Mouse (Mus musculus): ENCODE measurements at regions not wholly inside any gene's neighbourhood (a gene's known extent, or its start where the extent isn't known, plus 50 kb on each side); places are given as distances from the start of the nearest gene placed in this dataset.

DNA sequence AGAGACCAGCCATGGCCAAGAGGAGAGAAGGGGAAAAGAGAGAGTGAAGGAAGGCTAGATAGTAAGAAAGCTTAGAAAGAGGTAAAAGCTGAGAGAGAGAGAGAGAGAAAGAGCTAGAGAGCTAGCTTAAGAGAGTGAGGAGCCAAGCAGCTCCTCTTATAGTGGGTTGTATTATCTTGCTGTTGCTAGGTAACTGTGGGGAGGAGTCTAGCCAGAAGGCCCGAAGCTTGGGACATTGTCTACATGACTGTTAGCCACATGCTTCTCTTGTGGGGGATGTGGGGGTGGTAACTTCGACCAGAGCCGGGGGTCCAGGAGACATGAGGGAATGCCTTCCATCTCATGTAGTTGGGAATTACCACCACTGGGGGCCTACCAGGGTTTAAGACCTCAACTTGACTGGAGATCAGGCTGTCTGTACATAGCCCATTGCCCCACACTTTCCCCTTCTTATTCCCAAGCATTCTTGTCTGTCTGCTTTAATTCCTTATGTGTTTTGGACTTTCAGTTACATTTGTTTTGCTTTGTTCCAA, 353.3 kb upstream of the 4930578C19Rik start:
- no peaks in the 10 kb centered on the region for H3K27me3 ChIP-seq (replicated peaks)
- ATAC-seq (ENCODE audit: insufficient number of reproducible peaks, low FRiP score), result no peak
- no peak overlapping the region for H3K27ac ChIP-seq (ENCODE audit: poor library complexity, severe bottlenecking)
- H3K4me1 ChIP-seq (replicated peaks), result no peaks in the 10 kb centered on the region
- H3K4me3 ChIP-seq, result no peak overlapping the region
- no peaks in the 10 kb centered on the region for H3K36me3 ChIP-seq
- H3K4me2 ChIP-seq, result no peak overlapping the region
- H3K9me3 ChIP-seq (replicated peaks), result peaks cover 3% of the 10 kb centered on the region
- WGBS, result 67% methylated on average over 3 of the region's 3 CpGs
- no peak overlapping the region for H3K9ac ChIP-seq

Data from heart, embryonic 12.5 days (tissue).